Mouse (Mus musculus) erythroblast, embryonic 14.5 days (primary cell): ENCODE results near the gene Gtf2f1. TPM values are rescaled to one million over a fixed set of nuclear protein-coding genes. Genes with fewer than 3 reads are reported as not detected.
A peak's percentile ranks its signal among the peaks of the same experiment; 100 is the strongest.

ENCODE experiments used
- H3K27me3 ChIP-seq: 2 replicates; pipeline ENCODE4 v1.6.1; 2012; ENCODE audit warnings: inconsistent platforms; ENCODE audit not compliant: control insufficient read depth
- H3K36me3 ChIP-seq: 2 replicates; pipeline ENCODE4 v1.6.1; 2012; ENCODE audit warnings: mild to moderate bottlenecking, inconsistent platforms; ENCODE audit not compliant: control insufficient read depth
- H3K4me1 ChIP-seq: 2 replicates; pipeline ENCODE4 v1.6.1; 2012; ENCODE audit warnings: inconsistent platforms; ENCODE audit not compliant: control insufficient read depth
- H3K4me3 ChIP-seq: replicated peaks from 2 replicates; pipeline ENCODE3; 2012; ENCODE audit warnings: moderate library complexity, mild to moderate bottlenecking, inconsistent platforms
- H3K9me3 ChIP-seq: 2 replicates; pipeline ENCODE4 v1.6.1; 2012; ENCODE audit warnings: low read length, inconsistent platforms, mixed read lengths; ENCODE audit not compliant: control insufficient read depth
- GATA1 ChIP-seq: IDR thresholded peaks from 2 replicates; pipeline ENCODE4 v1.6.1; 2012; ENCODE audit warnings: low read length, inconsistent platforms, mixed read lengths
- TAL1 ChIP-seq: IDR thresholded peaks from 3 replicates; pipeline ENCODE4 v1.6.1; 2012; ENCODE audit warnings: low read length, inconsistent platforms, mixed read lengths
- polyA plus RNA-seq: library from polyadenylated mRNA; stranded (reverse); fragments of >175 nt; gene quantifications from 2 replicates; pipeline ENCODE4 v1.2.3, GENCODE M21; 2012

Gtf2f1 gene
- polyA plus RNA-seq, 1 experiment, result 32.9 TPM

DNA sequence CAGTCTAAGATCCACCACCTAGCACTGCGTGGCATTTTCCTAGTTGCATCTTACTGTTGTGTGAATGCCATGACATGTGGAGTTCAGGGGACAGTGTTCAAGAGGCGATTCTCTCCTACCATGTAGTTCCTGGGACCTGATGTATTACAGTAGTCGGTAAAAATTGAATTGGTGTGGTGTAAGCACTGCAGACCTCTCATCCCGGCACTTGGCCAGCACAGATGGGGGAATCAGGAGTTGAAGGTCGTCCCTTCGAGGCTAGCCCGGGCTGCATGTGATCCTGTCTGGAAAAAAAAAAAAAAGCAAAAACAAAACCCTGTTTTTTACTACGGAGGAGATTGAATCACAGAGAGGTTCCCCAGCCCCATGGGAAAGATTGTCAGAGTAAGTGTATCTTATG is 16.0 kb downstream of the Gtf2f1 start:
- no peaks in the 10 kb centered on the region for H3K27me3 ChIP-seq
- TF ChIP-seq GATA1, result no peak
- TF ChIP-seq TAL1, result no peak
- H3K4me1 ChIP-seq, result peaks cover 45% of the 10 kb centered on the region
- H3K9me3 ChIP-seq, result peaks cover 2% of the 10 kb centered on the region; the same call in 1 of the 2 replicates
- peaks cover 71% of the 10 kb centered on the region for H3K36me3 ChIP-seq
- H3K4me3 ChIP-seq, result no peak overlapping the region

DNA sequence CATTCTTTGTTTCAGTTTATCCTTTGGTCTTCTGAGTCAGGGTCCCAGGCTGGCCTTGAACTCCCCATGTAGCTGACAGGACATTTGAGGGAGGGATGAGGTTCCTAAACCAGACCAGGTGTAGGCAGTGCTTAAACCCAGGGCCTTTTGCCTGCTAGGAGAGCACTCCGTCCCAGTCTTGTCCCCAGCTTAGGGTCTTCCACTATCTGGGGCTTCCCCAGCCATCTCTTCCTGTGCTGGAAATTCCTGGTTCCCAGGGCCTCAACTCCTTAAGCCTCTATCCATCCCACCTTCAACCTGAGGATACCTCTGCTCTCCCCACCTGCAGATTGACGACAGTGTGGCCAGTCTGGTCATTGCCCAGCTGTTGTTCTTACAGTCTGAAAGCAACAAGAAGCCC is 20.1 kb downstream of the Gtf2f1 start:
- no peak for TF ChIP-seq GATA1
- TF ChIP-seq TAL1, result no peak
- Histone ChIP-seq H3K36me3 (peaks cover 48% of the 10 kb centered on the region), H3K9me3 (no peaks in the 10 kb centered on the region), H3K27me3 (no peaks in the 10 kb centered on the region), H3K4me1 (peaks cover 34% of the 10 kb centered on the region), H3K4me3 (peak overlapping the region; percentile 75)

DNA sequence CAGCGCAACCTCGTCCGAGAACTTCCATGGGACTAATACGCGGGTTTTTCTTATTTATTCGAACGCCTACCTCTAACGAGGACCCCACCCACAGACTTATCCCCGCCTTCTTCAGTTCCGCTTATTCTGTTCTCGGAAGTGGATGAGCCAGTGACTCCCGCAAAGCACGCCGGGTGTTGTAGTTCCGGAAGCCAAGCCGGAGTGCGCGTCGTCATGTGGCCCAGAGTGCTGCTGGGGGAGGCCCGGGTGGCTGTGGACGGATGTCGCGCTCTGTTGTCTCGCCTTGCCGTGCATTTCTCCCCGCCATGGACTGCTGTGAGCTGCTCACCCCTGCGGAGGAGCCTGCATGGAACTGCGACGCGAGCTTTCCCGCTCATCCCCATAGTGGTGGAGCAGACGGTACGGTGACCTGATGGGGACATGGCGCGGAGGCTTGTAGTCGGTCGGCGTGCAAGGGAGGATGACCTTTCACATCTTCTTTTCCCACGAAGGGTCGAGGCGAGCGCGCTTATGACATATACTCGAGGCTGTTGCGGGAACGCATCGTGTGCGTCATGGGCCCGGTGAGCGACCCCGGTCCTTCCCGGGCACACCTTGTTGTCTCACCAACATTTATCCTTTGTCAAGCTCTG is 20.9 kb downstream of the Gtf2f1 start, which contains the start of gene Clpp:
TSS of gene Clpp (plus strand) at position 191 of the 632 bp plus-strand sequence.
- no peaks in the 10 kb centered on the region for H3K9me3 ChIP-seq
- H3K4me1 ChIP-seq, result peaks cover 36% of the 10 kb centered on the region
- H3K36me3 ChIP-seq, result peaks cover 41% of the 10 kb centered on the region
- H3K4me3 ChIP-seq, result peak within 1 kb of the TSS; percentile 75
- TF ChIP-seq GATA1 (no peak), TAL1 (no peak)
- H3K27me3 ChIP-seq, result no peaks in the 10 kb centered on the region

DNA sequence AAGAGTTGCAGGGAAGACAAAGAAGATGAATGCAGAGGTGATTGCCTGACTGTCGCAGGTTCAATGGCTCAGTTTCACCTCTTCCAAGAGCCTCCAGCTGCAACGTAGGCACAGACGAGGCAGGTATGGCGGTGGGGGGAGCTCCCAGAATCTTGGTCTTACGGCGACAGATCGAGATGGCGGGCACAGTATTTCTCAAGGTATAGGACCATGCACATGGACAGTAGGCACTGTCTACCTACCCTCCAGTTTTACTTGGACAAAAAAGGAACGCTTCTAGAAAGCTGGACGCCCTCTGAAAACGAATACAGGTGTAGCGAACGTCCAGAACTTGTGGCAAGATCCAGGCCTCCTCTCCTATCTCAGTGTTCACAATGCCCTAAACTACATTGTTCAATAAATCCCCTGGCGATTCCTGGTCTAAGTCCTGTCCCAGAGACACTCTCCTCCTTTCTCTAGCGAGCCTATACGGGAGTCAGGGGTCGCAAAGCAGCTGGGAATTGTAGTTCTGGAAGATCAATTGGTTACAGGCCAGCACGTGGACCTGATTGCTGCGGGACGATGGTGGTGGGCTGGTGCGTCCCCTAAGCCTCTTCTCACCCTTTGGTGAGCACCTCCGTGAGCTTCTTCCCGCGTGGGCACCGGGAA is 21.5 kb downstream of the Gtf2f1 start:
- Histone ChIP-seq H3K4me1 (peaks cover 36% of the 10 kb centered on the region), H3K36me3 (peaks cover 34% of the 10 kb centered on the region), H3K9me3 (no peaks in the 10 kb centered on the region), H3K27me3 (no peaks in the 10 kb centered on the region), H3K4me3 (peak overlapping the region; percentile 75)
- no peak for TF ChIP-seq GATA1
- no peak for TF ChIP-seq TAL1

DNA sequence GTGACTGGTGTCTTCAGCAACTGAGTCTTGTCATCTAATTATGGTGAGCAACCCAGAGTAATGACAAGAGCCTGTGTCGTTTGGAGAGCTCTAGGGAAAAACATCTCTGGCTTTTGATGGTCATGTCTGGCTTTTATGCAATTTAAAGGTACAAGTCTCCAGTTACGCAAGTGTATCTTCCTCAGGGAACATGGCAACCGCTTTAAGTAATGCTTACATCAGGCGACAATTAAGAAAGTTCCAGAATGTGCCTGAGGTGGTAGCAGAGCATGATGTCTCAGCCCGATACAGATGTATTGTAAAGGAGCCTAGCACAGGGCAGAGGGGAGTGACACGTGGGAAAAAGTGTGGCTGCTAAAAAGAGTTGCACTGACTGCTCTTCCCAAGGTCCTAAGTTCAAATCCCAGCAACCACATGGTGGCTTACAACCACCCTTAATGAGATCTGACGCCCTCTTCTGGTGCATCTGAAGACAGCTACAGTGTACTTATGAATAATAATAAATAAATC is 22.1 kb downstream of the Gtf2f1 start:
- no peaks in the 10 kb centered on the region for H3K27me3 ChIP-seq
- no peak for TF ChIP-seq TAL1
- TF ChIP-seq GATA1, result no peak
- H3K36me3 ChIP-seq, result peaks cover 28% of the 10 kb centered on the region
- peaks cover 36% of the 10 kb centered on the region for H3K4me1 ChIP-seq
- H3K9me3 ChIP-seq, result no peaks in the 10 kb centered on the region
- H3K4me3 ChIP-seq, result peak overlapping the region; percentile 75

DNA sequence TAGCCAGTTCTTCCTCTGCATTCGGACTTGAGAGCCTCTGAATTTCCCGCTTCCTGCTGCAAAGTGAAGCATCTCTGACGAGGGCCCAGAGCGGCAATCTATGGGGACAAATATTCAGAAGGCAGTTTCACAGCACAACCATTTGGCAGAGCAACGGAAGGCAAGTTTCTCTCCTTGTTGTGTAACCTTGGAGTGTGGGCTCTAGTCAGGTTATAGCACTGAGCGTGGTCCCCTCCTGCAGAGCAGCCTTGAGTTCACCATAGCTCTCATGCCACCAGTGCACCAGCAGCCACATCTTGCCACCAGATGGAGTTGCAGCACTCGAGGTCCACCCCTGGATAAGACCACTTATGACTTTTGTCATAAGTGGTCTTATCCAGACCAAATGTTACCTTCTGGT is 22.6 kb downstream of the Gtf2f1 start:
- TF ChIP-seq TAL1 (no peak), GATA1 (no peak)

DNA sequence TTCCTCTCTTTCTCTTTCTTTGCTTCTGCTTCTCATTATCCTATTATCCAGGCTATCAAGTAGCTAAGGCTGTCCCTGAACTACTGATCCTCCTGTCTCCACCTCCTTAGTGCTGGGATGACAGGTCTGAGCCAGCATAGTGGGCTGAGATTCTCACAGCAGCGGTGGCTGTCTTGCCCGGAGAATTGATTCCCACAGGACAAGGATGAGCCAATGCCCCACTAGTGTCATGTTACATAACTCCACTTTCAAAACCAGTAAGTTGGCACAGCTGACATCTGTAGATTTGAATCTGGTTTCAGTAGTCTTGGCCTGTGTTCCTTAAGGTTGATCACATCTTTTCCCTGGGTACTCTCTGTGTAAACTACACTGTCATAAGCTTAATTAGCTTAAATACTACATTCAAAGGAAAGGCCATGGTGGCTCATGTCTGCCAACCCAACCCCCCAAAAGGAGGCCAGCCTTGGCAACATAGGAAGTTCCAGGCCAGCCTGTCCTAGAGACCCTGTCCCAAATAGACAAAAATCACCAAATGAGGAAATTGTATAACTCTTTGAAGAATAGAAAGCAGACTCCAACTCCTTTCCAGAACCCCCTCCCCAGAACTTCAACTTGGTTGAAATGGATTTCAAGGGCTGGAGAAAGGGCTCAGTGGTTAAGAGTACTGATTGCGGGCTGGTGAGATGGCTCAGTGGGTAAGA is 24.8 kb downstream of the Gtf2f1 start:
- H3K27me3 ChIP-seq, result no peaks in the 10 kb centered on the region
- H3K9me3 ChIP-seq, result no peaks in the 10 kb centered on the region
- H3K36me3 ChIP-seq, result peaks cover 4% of the 10 kb centered on the region
- peaks cover 26% of the 10 kb centered on the region for H3K4me1 ChIP-seq
- TF ChIP-seq GATA1, result no peak
- no peak overlapping the region for H3K4me3 ChIP-seq

More for the DNA sequence above, 22.6 kb downstream of the Gtf2f1 start:
- H3K4me3 ChIP-seq, result no peak overlapping the region
- H3K27me3 ChIP-seq, result no peaks in the 10 kb centered on the region
- peaks cover 23% of the 10 kb centered on the region for H3K36me3 ChIP-seq
- no peaks in the 10 kb centered on the region for H3K9me3 ChIP-seq
- H3K4me1 ChIP-seq, result peaks cover 36% of the 10 kb centered on the region

DNA sequence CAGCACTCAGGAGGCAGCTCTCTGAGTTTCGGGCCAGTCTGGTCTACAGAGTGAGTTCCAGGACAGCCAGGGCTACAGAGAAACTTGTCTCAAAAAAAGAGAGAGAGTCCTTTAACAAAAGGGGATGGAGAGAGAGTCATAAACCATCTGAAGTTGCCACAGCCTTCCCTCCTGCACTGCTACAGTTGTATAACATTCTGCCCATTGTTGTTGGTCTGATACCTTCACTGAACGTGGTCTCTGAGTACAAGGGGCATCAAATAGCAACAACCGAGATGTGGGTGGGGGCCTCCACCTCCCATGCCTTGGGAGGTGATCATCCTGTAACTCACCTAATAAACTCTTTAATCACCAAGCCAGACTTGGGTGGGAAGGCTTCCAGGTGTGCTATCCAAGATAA is 25.4 kb downstream of the Gtf2f1 start:
- no peak for TF ChIP-seq GATA1
- TF ChIP-seq TAL1, result no peak
- H3K4me3 ChIP-seq, result no peak overlapping the region
- no peaks in the 10 kb centered on the region for H3K27me3 ChIP-seq
- H3K4me1 ChIP-seq, result peaks cover 21% of the 10 kb centered on the region
- H3K9me3 ChIP-seq, result no peaks in the 10 kb centered on the region
- H3K36me3 ChIP-seq, result no peaks in the 10 kb centered on the region

DNA sequence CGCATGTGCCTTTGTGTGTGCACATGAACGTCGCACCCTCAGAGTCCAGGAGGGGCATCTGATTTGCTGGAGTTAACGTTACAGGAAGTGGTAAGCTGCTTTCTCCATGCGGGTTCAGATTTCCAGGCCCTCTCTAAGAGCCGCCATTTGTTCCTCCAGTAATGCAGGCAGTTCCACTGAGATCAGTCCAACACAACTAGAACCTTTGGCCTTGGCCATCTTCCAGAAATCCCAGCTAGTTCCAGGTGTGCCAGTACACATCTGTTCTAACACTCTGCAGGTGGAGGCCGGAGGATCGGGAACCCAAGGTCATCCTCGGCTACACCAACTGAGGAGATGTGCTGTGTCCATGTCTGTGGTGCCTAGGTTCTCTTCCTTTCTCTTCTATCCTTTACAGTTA is 26.2 kb downstream of the Gtf2f1 start:
- Histone ChIP-seq H3K36me3 (no peaks in the 10 kb centered on the region), H3K9me3 (no peaks in the 10 kb centered on the region), H3K27me3 (no peaks in the 10 kb centered on the region), H3K4me1 (peaks cover 16% of the 10 kb centered on the region), H3K4me3 (no peak overlapping the region)
- TF ChIP-seq TAL1 (no peak), GATA1 (no peak)
